Mouse (Mus musculus): Measurements from ENCODE around the gene Sh3bp1. TPM values are rescaled to one million over a fixed set of nuclear protein-coding genes. Genes with fewer than 3 reads are reported as not detected.

Gene Sh3bp1
- 0.43 TPM for polyA plus RNA-seq (2014; fragmentation: Illumina TruSeq; extraction: RNeasy Lipid Tissue Mini Kit (QIAGEN cat#74804))

GRCm38 (mm10) chr15:78899740-78900584 lies at the start of gene Sh3bp1:
TSS of gene Sh3bp1 (plus strand) at chr15:78899768.

GRCm38 (mm10) chr15:78855303-78855965 lies 44.1 kb upstream of the Sh3bp1 start, which contains the start of gene Lgals2:
TSS of gene Lgals2 (minus strand) at chr15:78855529.

GRCm38 (mm10) chr15:78876991-78877809 lies 22.4 kb upstream of the Sh3bp1 start, which contains the start of gene Gga1:
TSS of gene Gga1 (plus strand) at chr15:78877190.

GRCm38 (mm10) chr15:78899409-78899739 lies 194 bp upstream of the Sh3bp1 start, which contains the start of gene Gm49510:
TSS of gene Gm49510 (plus strand) at chr15:78899667.

GRCm38 (mm10) chr15:78913632-78914090 lies 14.1 kb downstream of the Sh3bp1 start, which contains the start of gene Pdxp:
TSS of gene Pdxp (plus strand) at chr15:78913919.

GRCm38 (mm10) chr15:78926021-78926919 lies 26.7 kb downstream of the Sh3bp1 start, which contains the start of gene Lgals1:
TSS of gene Lgals1 (plus strand) at chr15:78926725.

GRCm38 (mm10) chr15:78934784-78935320 lies 35.3 kb downstream of the Sh3bp1 start, which contains the start of gene Nol12:
TSS of gene Nol12 (plus strand) at chr15:78934933.

GRCm38 (mm10) chr15:78947657-78948056 lies 48.1 kb downstream of the Sh3bp1 start, which contains the start of gene Triobp:
TSS of gene Triobp (plus strand) at chr15:78947724.

Other genes with a start within 250 kb of the Sh3bp1 start
- gene Elfn2, start 181.0 kb upstream of the Sh3bp1 start, polyA plus RNA-seq (2014; fragmentation: Illumina TruSeq; extraction: RNeasy Lipid Tissue Mini Kit (QIAGEN cat#74804)), result not detected
- gene Mfng, start 126.3 kb upstream of the Sh3bp1 start, polyA plus RNA-seq (2014; fragmentation: Illumina TruSeq; extraction: RNeasy Lipid Tissue Mini Kit (QIAGEN cat#74804)), result 0.91 TPM
- 0.14 TPM for gene Card10, start 96.7 kb upstream of the Sh3bp1 start, polyA plus RNA-seq (2014; fragmentation: Illumina TruSeq; extraction: RNeasy Lipid Tissue Mini Kit (QIAGEN cat#74804))
- gene Cdc42ep1, start 57.1 kb upstream of the Sh3bp1 start, polyA plus RNA-seq (2014; fragmentation: Illumina TruSeq; extraction: RNeasy Lipid Tissue Mini Kit (QIAGEN cat#74804)), result not detected
- 2.3 TPM for gene Lgals2, start 44.2 kb upstream of the Sh3bp1 start, polyA plus RNA-seq (2014; fragmentation: Illumina TruSeq; extraction: RNeasy Lipid Tissue Mini Kit (QIAGEN cat#74804))
- not detected for gene Gga1, start 22.6 kb upstream of the Sh3bp1 start, polyA plus RNA-seq (2014; fragmentation: Illumina TruSeq; extraction: RNeasy Lipid Tissue Mini Kit (QIAGEN cat#74804))
- not detected for gene Gm49510, start 101 bp upstream of the Sh3bp1 start, polyA plus RNA-seq (2014; fragmentation: Illumina TruSeq; extraction: RNeasy Lipid Tissue Mini Kit (QIAGEN cat#74804))
- gene Pdxp, start 14.2 kb downstream of the Sh3bp1 start, polyA plus RNA-seq (2014; fragmentation: Illumina TruSeq; extraction: RNeasy Lipid Tissue Mini Kit (QIAGEN cat#74804)), result 0.68 TPM
- 1.5 TPM for gene Lgals1, start 27.0 kb downstream of the Sh3bp1 start, polyA plus RNA-seq (2014; fragmentation: Illumina TruSeq; extraction: RNeasy Lipid Tissue Mini Kit (QIAGEN cat#74804))
- gene Nol12, start 35.2 kb downstream of the Sh3bp1 start, polyA plus RNA-seq (2014; fragmentation: Illumina TruSeq; extraction: RNeasy Lipid Tissue Mini Kit (QIAGEN cat#74804)), result 3.5 TPM
- gene Triobp, start 48.0 kb downstream of the Sh3bp1 start, polyA plus RNA-seq (2014; fragmentation: Illumina TruSeq; extraction: RNeasy Lipid Tissue Mini Kit (QIAGEN cat#74804)), result 2.4 TPM
- gene H1f0, start 128.7 kb downstream of the Sh3bp1 start, polyA plus RNA-seq (2014; fragmentation: Illumina TruSeq; extraction: RNeasy Lipid Tissue Mini Kit (QIAGEN cat#74804)), result 118 TPM
- not detected for gene Galr3, start 142.1 kb downstream of the Sh3bp1 start, polyA plus RNA-seq (2014; fragmentation: Illumina TruSeq; extraction: RNeasy Lipid Tissue Mini Kit (QIAGEN cat#74804))
- gene Ankrd54, start 163.1 kb downstream of the Sh3bp1 start, polyA plus RNA-seq (2014; fragmentation: Illumina TruSeq; extraction: RNeasy Lipid Tissue Mini Kit (QIAGEN cat#74804)), result 1.00 TPM
- gene Eif3l, start 175.4 kb downstream of the Sh3bp1 start, polyA plus RNA-seq (2014; fragmentation: Illumina TruSeq; extraction: RNeasy Lipid Tissue Mini Kit (QIAGEN cat#74804)), result 118 TPM
- gene Micall1, start 209.1 kb downstream of the Sh3bp1 start, polyA plus RNA-seq (2014; fragmentation: Illumina TruSeq; extraction: RNeasy Lipid Tissue Mini Kit (QIAGEN cat#74804)), result 6.9 TPM
- not detected for gene Polr2f, start 241.2 kb downstream of the Sh3bp1 start, polyA plus RNA-seq (2014; fragmentation: Illumina TruSeq; extraction: RNeasy Lipid Tissue Mini Kit (QIAGEN cat#74804))
- 1.6 TPM for gene 1700088E04Rik, start 241.5 kb downstream of the Sh3bp1 start, polyA plus RNA-seq (2014; fragmentation: Illumina TruSeq; extraction: RNeasy Lipid Tissue Mini Kit (QIAGEN cat#74804))

Measured in ovary, adult 10 weeks (tissue).